22 mouse cellular contexts compared by ENCODE assay signal in the genomic region with DNA sequence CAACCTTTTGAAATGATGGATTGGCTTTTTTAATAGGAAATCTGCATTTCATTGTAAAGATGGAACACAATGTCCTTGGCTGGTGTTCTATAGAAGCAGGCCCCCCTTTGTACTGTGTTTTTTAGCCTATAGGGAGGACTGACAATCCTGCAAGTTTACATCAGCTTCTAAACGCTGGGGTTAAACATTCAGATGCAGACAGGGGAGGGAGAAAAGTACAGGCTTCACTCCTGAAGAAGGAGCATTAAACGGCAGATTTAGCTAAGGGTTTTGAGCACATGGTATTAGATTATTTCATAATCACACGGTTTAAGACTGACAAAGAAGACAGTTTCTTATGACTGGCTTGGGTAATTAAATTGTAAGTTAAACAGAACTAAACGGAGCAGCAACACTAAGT.
A peak's percentile ranks its signal among the peaks of the same experiment; 100 is the strongest.
DNase-seq lines count a peak whose midpoint lies in the region; ATAC-seq and TF ChIP-seq lines count a peak whose summit lies in the region.
"Had no signal": no experiment of that assay in that cellular context is flagged by ENCODE, and none has a peak within 500 bp of the region (broad histone marks: within the 10 kb centered on the region; RNA-seq: fewer than 3 reads in every experiment).

No protein-coding gene starts in this region.

- TF ChIP-seq POLR2A in brain, embryonic 14.5 days (IDR thresholded peaks at IDR 0.05; ENCODE audit: borderline replicate concordance, extremely low read depth, insufficient read depth, insufficient read length, poor library complexity, severe bottlenecking) = no peak
- TF ChIP-seq POLR2A in embryonic fibroblast, embryonic 13.5 days (IDR thresholded peaks at IDR 0.05; ENCODE audit: low read depth, low read length) = no peak

- no peaks in the 10 kb centered on the region for H3K36me3 ChIP-seq in forebrain, postnatal 0 days (ENCODE audit: insufficient read depth)
- H3K36me3 ChIP-seq in forebrain, embryonic 13.5 days (ENCODE audit: poor library complexity, severe bottlenecking) = no peaks in the 10 kb centered on the region
- no peaks in the 10 kb centered on the region for H3K36me3 ChIP-seq in limb, embryonic 13.5 days
- H3K36me3 ChIP-seq: liver, embryonic 12.5 days; lung, embryonic 15.5 days; neural tube, embryonic 13.5 days; stomach, embryonic 15.5 days had no signal

- no peak overlapping the region for H3K27ac ChIP-seq in forebrain, postnatal 0 days (ENCODE audit: low read depth, low read length)
- H3K27ac ChIP-seq in forebrain, embryonic 13.5 days = no peak overlapping the region
- H3K27ac ChIP-seq in embryonic fibroblast, embryonic 13.5 days (ENCODE audit: insufficient read depth, low read length) = peak overlapping the region; percentile 97
- peak overlapping the region; percentile 94; the same call in 1 of the 2 replicates for H3K27ac ChIP-seq in limb, embryonic 13.5 days
- H3K27ac ChIP-seq: gastrocnemius, adult 2 months; liver, embryonic 12.5 days; lung, embryonic 15.5 days; neural tube, embryonic 13.5 days had no signal

- TF ChIP-seq CTCF in forebrain, postnatal 0 days (IDR thresholded peaks at IDR 0.05; ENCODE audit: low read depth) = no peak
- no peak for TF ChIP-seq CTCF in brain, embryonic 14.5 days (IDR thresholded peaks at IDR 0.05; ENCODE audit: borderline replicate concordance, extremely low read depth, insufficient read depth, insufficient read length)
- no peak for TF ChIP-seq CTCF in embryonic fibroblast, embryonic 13.5 days (IDR thresholded peaks at IDR 0.05; ENCODE audit: borderline replicate concordance, insufficient read depth, low read length)

- intact Hi-C loops in heart, postnatal 25 days (cut with DNase I) = no loop called here

- WGBS in forebrain, postnatal 0 days = 19% methylated on average over 4 of the region's 4 CpGs
- 28% methylated on average over 4 of the region's 4 CpGs for WGBS in forebrain, embryonic 13.5 days
- 35% methylated on average over 4 of the region's 4 CpGs for WGBS in limb, embryonic 13.5 days

- peak; percentile 6 for DNase-seq in forebrain, postnatal 0 days
- DNase-seq in brain, embryonic 14.5 days (ENCODE audit: low read depth) = peak; percentile 37
- DNase-seq in heart, postnatal 25 days (ENCODE audit: low spot score) = no peak
- no peak for DNase-seq in B cell, adult 2 months
- no peak for DNase-seq in cerebellum, adult 11-12 months
- DNase-seq: cerebellum, postnatal 25 days; gastrocnemius, adult 2 months; heart, adult 11 months; kidney, adult 8-10 months; kidney, postnatal 25 days; layer of hippocampus, adult 9-11 months; right cerebral cortex, postnatal 14 days; thymus, postnatal 14 days had no signal

- H3K9me3 ChIP-seq in forebrain, postnatal 0 days (ENCODE audit: low read length) = no peaks in the 10 kb centered on the region
- H3K9me3 ChIP-seq in forebrain, embryonic 13.5 days (replicated peaks) = no peaks in the 10 kb centered on the region
- H3K9me3 ChIP-seq in limb, embryonic 13.5 days = no peaks in the 10 kb centered on the region
- H3K9me3 ChIP-seq: liver, embryonic 12.5 days; lung, embryonic 15.5 days; neural tube, embryonic 13.5 days; stomach, embryonic 15.5 days had no signal

- no peak overlapping the region for H3K9ac ChIP-seq in forebrain, postnatal 0 days
- no peak overlapping the region for H3K9ac ChIP-seq in forebrain, embryonic 13.5 days
- H3K9ac ChIP-seq in limb, embryonic 13.5 days = no peak overlapping the region
- H3K9ac ChIP-seq: liver, embryonic 12.5 days; lung, embryonic 15.5 days; neural tube, embryonic 13.5 days; stomach, embryonic 15.5 days had no signal

- no peak overlapping the region for H3K4me2 ChIP-seq in forebrain, postnatal 0 days (ENCODE audit: low read depth)
- no peak overlapping the region for H3K4me2 ChIP-seq in forebrain, embryonic 13.5 days
- no peak overlapping the region for H3K4me2 ChIP-seq in limb, embryonic 13.5 days (replicated peaks)
- H3K4me2 ChIP-seq: liver, embryonic 12.5 days; lung, embryonic 15.5 days; neural tube, embryonic 13.5 days; stomach, embryonic 15.5 days had no signal

- peak; percentile 56 for ATAC-seq in forebrain, postnatal 0 days
- no peak for ATAC-seq in forebrain, embryonic 13.5 days
- no peak for ATAC-seq in limb, embryonic 13.5 days (ENCODE audit: low FRiP score, low read depth)
- ATAC-seq: activated CD4-positive, CD25-positive, alpha-beta regulatory T cell, adult 4 months; liver, embryonic 12.5 days; Patski had no signal

- no peak overlapping the region for H3K4me3 ChIP-seq in forebrain, postnatal 0 days (ENCODE audit: low read depth, low read length)
- H3K4me3 ChIP-seq in forebrain, embryonic 13.5 days = no peak overlapping the region
- no peak overlapping the region for H3K4me3 ChIP-seq in embryonic fibroblast, embryonic 13.5 days (ENCODE audit: insufficient read depth, low read length)
- H3K4me3 ChIP-seq in limb, embryonic 13.5 days = no peak overlapping the region
- H3K4me3 ChIP-seq: gastrocnemius, adult 2 months; liver, embryonic 12.5 days; lung, embryonic 15.5 days; neural tube, embryonic 13.5 days; stomach, embryonic 15.5 days had no signal

- no peaks in the 10 kb centered on the region for H3K27me3 ChIP-seq in forebrain, postnatal 0 days (ENCODE audit: insufficient read depth, low read length)
- no peaks in the 10 kb centered on the region for H3K27me3 ChIP-seq in forebrain, embryonic 13.5 days
- H3K27me3 ChIP-seq in limb, embryonic 13.5 days = no peaks in the 10 kb centered on the region
- H3K27me3 ChIP-seq: liver, embryonic 12.5 days; lung, embryonic 15.5 days; neural tube, embryonic 13.5 days; Patski; stomach, embryonic 15.5 days had no signal

- no peaks in the 10 kb centered on the region for H3K4me1 ChIP-seq in forebrain, postnatal 0 days (ENCODE audit: insufficient read depth)
- peaks cover 4% of the 10 kb centered on the region; the same call in 1 of the 2 replicates for H3K4me1 ChIP-seq in forebrain, embryonic 13.5 days
- H3K4me1 ChIP-seq in embryonic fibroblast, embryonic 13.5 days (ENCODE audit: control insufficient read depth, insufficient read depth, low read length) = peaks cover 10% of the 10 kb centered on the region
- H3K4me1 ChIP-seq in limb, embryonic 13.5 days = peaks cover 29% of the 10 kb centered on the region
- H3K4me1 ChIP-seq: liver, embryonic 12.5 days; neural tube, embryonic 13.5 days; stomach, embryonic 15.5 days had no signal

Comparison
In these comparisons a context has a peak if more than half of its experiments do, and no peak if none do; other contexts are left out.
1. DNase-seq: peak in forebrain, postnatal 0 days (single experiment) and brain, embryonic 14.5 days (single experiment); none in heart, postnatal 25 days (single experiment), B cell, adult 2 months (0 of 2) and cerebellum, adult 11-12 months (single experiment).
2. H3K27ac ChIP-seq: peak in embryonic fibroblast, embryonic 13.5 days (single experiment) and limb, embryonic 13.5 days (single experiment); none in forebrain, postnatal 0 days (single experiment) and forebrain, embryonic 13.5 days (single experiment).